Mouse (Mus musculus) limb, embryonic 13.5 days (tissue): ENCODE data around the gene Cdk19. TPM values are rescaled to one million over a fixed set of nuclear protein-coding genes. Genes with fewer than 3 reads are reported as not detected.

Source experiments
- ATAC-seq: fragments of 200-750 bp; cut with Nextera tagmentation; 2 replicates; pipeline ENCODE4 v1.8.0; 2017; ENCODE audit warnings: low read depth, moderate number of reproducible peaks, moderate TSS enrichment; ENCODE audit not compliant: low FRiP score
- H3K27ac ChIP-seq: fragments of 300-500 bp; sonication (generic); 2 replicates; pipeline ENCODE4 v1.5.1; 2015; ENCODE audit warnings: inconsistent platforms, mild to moderate bottlenecking, moderate library complexity
- H3K27me3 ChIP-seq: fragments of 300-500 bp; sonication (generic); 2 replicates; pipeline ENCODE4 v1.6.1; 2015; ENCODE audit warnings: mild to moderate bottlenecking, inconsistent platforms
- H3K36me3 ChIP-seq: fragments of 300-500 bp; sonication (generic); 2 replicates; pipeline ENCODE4 v1.6.1; 2015; ENCODE audit warnings: inconsistent platforms, mild to moderate bottlenecking, moderate library complexity
- H3K4me1 ChIP-seq: fragments of 300-500 bp; sonication (generic); 2 replicates; pipeline ENCODE4 v1.6.1; 2015; ENCODE audit warnings: inconsistent platforms
- H3K4me2 ChIP-seq: fragments of 300-500 bp; sonication (generic); replicated peaks from 2 replicates; pipeline ENCODE4 v1.6.1; 2015; ENCODE audit warnings: inconsistent platforms, mild to moderate bottlenecking, moderate library complexity
- H3K4me3 ChIP-seq: fragments of 300-500 bp; sonication (generic); 2 replicates; pipeline ENCODE4 v1.5.1; 2015; ENCODE audit warnings: moderate library complexity, mild to moderate bottlenecking, inconsistent platforms
- H3K9ac ChIP-seq: fragments of 300-500 bp; sonication (generic); 2 replicates; pipeline ENCODE4 v1.6.1; 2015; ENCODE audit warnings: mild to moderate bottlenecking, inconsistent platforms
- H3K9me3 ChIP-seq: fragments of 300-500 bp; sonication (generic); 2 replicates; pipeline ENCODE4 v1.6.1; 2016; ENCODE audit warnings: inconsistent platforms
- WGBS: fragments of 180-500 bp; shearing (Covaris S2); methylation state at CpG from one replicate; pipeline ENCODE4 v1.1.7; 2015; 5-methylcytosine and 5-hydroxymethylcytosine counted together
- polyA plus RNA-seq: library from polyadenylated mRNA; unstranded; fragments of >200 nt; fragmentation: Nextera tagmentation; extraction: Ambion mirVana; gene quantifications from 2 replicates; pipeline ENCODE4 v1.2.1, GENCODE M21; 2015

The Cdk19 gene
- polyA plus RNA-seq, 1 experiment from 2014 or later = 12.3 TPM

DNA sequence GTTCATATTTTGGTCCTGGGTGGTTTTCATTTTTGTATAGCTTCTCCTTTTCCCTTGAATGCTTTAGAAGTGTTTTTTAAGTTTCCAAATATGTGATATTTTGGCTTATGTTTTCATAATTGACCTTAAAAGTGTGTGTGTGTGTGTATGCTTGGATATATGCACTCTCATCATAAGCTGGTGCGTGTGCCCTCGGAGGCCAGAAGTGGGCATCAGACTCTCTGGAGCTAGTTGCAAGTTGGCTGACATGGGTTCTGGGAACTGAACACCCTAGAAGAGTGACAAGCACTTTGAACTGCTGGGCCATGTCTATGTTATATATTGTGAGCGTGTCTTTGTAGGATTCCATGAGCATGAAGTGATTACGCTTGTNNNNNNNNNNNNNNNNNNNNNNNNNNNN, 110.8 kb downstream of the Cdk19 start:
- no peak for ATAC-seq
- H3K4me2 ChIP-seq = no peak overlapping the region
- peaks cover 25% of the 10 kb centered on the region for H3K4me1 ChIP-seq
- H3K27me3 ChIP-seq = no peaks in the 10 kb centered on the region
- no peak overlapping the region for H3K9ac ChIP-seq
- 96% methylated on average over 4 of the region's 4 CpGs for WGBS
- no peak overlapping the region for H3K27ac ChIP-seq
- H3K36me3 ChIP-seq = 0 out of 2 replicates have a peak, but pooled peaks cover 5% of the 10 kb centered on the region
- no peaks in the 10 kb centered on the region for H3K9me3 ChIP-seq
- H3K4me3 ChIP-seq = no peak overlapping the region

- Histone ChIP-seq H3K4me2 (no peak overlapping the region), H3K36me3 (peaks cover 10% of the 10 kb centered on the region), H3K9me3 (no peaks in the 10 kb centered on the region), H3K27ac (no peak overlapping the region), H3K27me3 (no peaks in the 10 kb centered on the region), H3K9ac (no peak overlapping the region), H3K4me3 (no peak overlapping the region), H3K4me1 (peaks cover 4% of the 10 kb centered on the region)
- 94% methylated on average over 1 of the region's 1 CpGs for WGBS
- no peak for ATAC-seq
Measured at GRCm38 (mm10) chr10:40457116-40457515, 117.8 kb downstream of the Cdk19 start.

- WGBS = 94% methylated on average over 17 of the region's 17 CpGs
- Histone ChIP-seq H3K4me3 (no peak overlapping the region), H3K27ac (no peak overlapping the region), H3K36me3 (peaks cover 10% of the 10 kb centered on the region), H3K27me3 (no peaks in the 10 kb centered on the region), H3K4me1 (peaks cover 4% of the 10 kb centered on the region), H3K4me2 (no peak overlapping the region), H3K9me3 (no peaks in the 10 kb centered on the region), H3K9ac (no peak overlapping the region)
- ATAC-seq = no peak
Measured at GRCm38 (mm10) chr10:40459141-40459540, 119.8 kb downstream of the Cdk19 start.

DNA sequence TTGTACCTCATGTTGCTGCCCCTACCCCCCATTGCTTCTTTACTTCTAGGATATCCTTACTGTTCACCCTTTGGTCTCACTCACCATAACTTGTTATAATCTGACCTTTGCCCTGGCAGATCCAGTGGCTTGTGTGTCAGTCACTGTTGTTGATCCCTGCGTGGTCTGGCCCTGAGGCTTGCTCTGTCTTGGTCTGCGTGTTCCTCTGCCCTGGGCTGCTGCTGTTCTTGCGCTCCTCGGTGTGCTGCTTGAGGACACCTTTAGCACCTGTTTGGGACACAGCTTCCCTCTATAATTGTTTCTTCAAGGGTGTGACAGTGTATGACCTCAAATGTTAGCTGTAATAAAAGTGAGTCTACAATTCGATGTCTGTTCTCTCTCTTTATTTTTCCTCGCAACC, 122.0 kb downstream of the Cdk19 start:
- WGBS = 86% methylated on average over 6 of the region's 6 CpGs
- H3K36me3 ChIP-seq = peaks cover 5% of the 10 kb centered on the region
- no peaks in the 10 kb centered on the region for H3K9me3 ChIP-seq

GRCm38 (mm10) chr10:40462257-40462656, 122.9 kb downstream of the Cdk19 start:
- ATAC-seq = no peak
- Histone ChIP-seq H3K27ac (no peak overlapping the region), H3K4me3 (no peak overlapping the region), H3K9ac (no peak overlapping the region), H3K36me3 (peaks cover 5% of the 10 kb centered on the region), H3K4me2 (no peak overlapping the region), H3K27me3 (no peaks in the 10 kb centered on the region), H3K9me3 (no peaks in the 10 kb centered on the region), H3K4me1 (peaks cover 4% of the 10 kb centered on the region)
- 63% methylated on average over 3 of the region's 3 CpGs for WGBS

More for the DNA sequence above, 122.0 kb downstream of the Cdk19 start:
- Histone ChIP-seq H3K27me3 (no peaks in the 10 kb centered on the region), H3K9ac (no peak overlapping the region), H3K27ac (no peak overlapping the region), H3K4me3 (no peak overlapping the region), H3K4me1 (peaks cover 4% of the 10 kb centered on the region), H3K4me2 (no peak overlapping the region)
- ATAC-seq = no peak

- Histone ChIP-seq H3K27ac (no peak overlapping the region), H3K4me2 (no peak overlapping the region), H3K4me1 (no peaks in the 10 kb centered on the region), H3K9ac (no peak overlapping the region), H3K27me3 (no peaks in the 10 kb centered on the region), H3K9me3 (no peaks in the 10 kb centered on the region), H3K36me3 (peaks cover 12% of the 10 kb centered on the region), H3K4me3 (no peak overlapping the region)
- 76% methylated on average over 8 of the region's 8 CpGs for WGBS
- ATAC-seq = no peak
Measured at GRCm38 (mm10) chr10:40467174-40467911, 128.0 kb downstream of the Cdk19 start.

DNA sequence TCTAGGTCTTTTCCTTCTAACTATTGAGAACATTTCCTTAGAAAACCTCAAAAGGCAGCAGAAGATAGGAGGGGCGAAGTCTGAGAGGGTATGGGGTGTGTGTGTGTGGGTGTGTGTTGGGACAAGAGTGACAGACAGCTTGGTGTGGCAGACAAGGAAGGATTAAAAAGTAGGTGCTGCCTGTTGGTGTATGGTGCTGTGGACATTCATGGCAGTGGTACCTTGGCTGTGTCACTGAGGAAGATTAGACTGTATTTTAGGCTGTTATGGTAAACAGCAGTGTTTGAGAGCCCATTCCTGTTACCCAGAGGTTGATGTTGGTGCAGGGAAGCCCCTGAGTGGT, 128.5 kb downstream of the Cdk19 start:
- no peak for ATAC-seq
- H3K9ac ChIP-seq = no peak overlapping the region

GRCm38 (mm10) chr10:40469145-40469544, 129.8 kb downstream of the Cdk19 start:
- H3K4me1 ChIP-seq = no peaks in the 10 kb centered on the region
- 85% methylated on average over 2 of the region's 2 CpGs for WGBS
- H3K4me2 ChIP-seq = no peak overlapping the region
- H3K36me3 ChIP-seq = peaks cover 20% of the 10 kb centered on the region
- H3K9ac ChIP-seq = no peak overlapping the region
- no peak overlapping the region for H3K27ac ChIP-seq
- no peak overlapping the region for H3K4me3 ChIP-seq
- H3K9me3 ChIP-seq = no peaks in the 10 kb centered on the region
- no peak for ATAC-seq
- no peaks in the 10 kb centered on the region for H3K27me3 ChIP-seq

More for the DNA sequence above, 128.5 kb downstream of the Cdk19 start:
- Histone ChIP-seq H3K9me3 (no peaks in the 10 kb centered on the region), H3K27ac (no peak overlapping the region), H3K4me1 (no peaks in the 10 kb centered on the region), H3K4me3 (no peak overlapping the region), H3K36me3 (peaks cover 18% of the 10 kb centered on the region), H3K4me2 (no peak overlapping the region), H3K27me3 (no peaks in the 10 kb centered on the region)
- WGBS = 92% methylated on average over 1 of the region's 1 CpGs

- peaks cover 68% of the 10 kb centered on the region for H3K36me3 ChIP-seq
- no peak overlapping the region for H3K4me2 ChIP-seq
- 89% methylated on average over 5 of the region's 5 CpGs for WGBS
- H3K4me1 ChIP-seq = no peaks in the 10 kb centered on the region
- ATAC-seq = no peak
- H3K9me3 ChIP-seq = no peaks in the 10 kb centered on the region
- H3K4me3 ChIP-seq = no peak overlapping the region
- H3K27ac ChIP-seq = no peak overlapping the region
- H3K9ac ChIP-seq = no peak overlapping the region
- no peaks in the 10 kb centered on the region for H3K27me3 ChIP-seq
Measured at GRCm38 (mm10) chr10:40476535-40477285, 137.3 kb downstream of the Cdk19 start.

GRCm38 (mm10) chr10:40477426-40478075, 138.2 kb downstream of the Cdk19 start:
- WGBS = 95% methylated on average over 18 of the region's 18 CpGs
- Histone ChIP-seq H3K4me3 (no peak overlapping the region), H3K9ac (no peak overlapping the region), H3K27me3 (no peaks in the 10 kb centered on the region), H3K4me2 (no peak overlapping the region), H3K27ac (no peak overlapping the region), H3K4me1 (no peaks in the 10 kb centered on the region), H3K9me3 (no peaks in the 10 kb centered on the region), H3K36me3 (peaks cover 66% of the 10 kb centered on the region)
- no peak for ATAC-seq

GRCm38 (mm10) chr10:40478626-40479025, 139.3 kb downstream of the Cdk19 start:
- H3K27ac ChIP-seq = no peak overlapping the region
- H3K4me1 ChIP-seq = no peaks in the 10 kb centered on the region
- 95% methylated on average over 3 of the region's 3 CpGs for WGBS
- H3K36me3 ChIP-seq = peaks cover 67% of the 10 kb centered on the region
- no peak overlapping the region for H3K4me3 ChIP-seq
- ATAC-seq = no peak
- H3K9me3 ChIP-seq = no peaks in the 10 kb centered on the region
- H3K4me2 ChIP-seq = no peak overlapping the region
- H3K9ac ChIP-seq = no peak overlapping the region
- H3K27me3 ChIP-seq = no peaks in the 10 kb centered on the region

DNA sequence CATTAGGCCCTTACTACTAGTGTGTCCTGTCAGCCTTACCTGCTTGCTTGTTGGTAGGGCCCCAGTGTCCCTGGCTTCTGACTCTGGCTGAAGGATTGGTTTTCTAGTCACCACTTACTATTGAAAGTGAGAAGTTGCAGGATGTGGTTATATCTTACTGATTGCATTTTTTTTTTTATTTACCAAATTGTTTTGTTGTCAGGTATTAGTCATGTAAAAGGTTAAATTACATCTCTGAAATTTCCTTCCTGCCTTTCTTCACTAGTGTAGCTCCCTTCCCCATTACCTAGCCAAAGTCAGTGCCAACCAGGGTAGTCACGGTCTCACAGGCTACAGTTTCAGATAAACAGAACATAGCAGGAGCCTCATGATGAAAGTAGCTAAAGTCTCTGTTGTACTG, 139.9 kb downstream of the Cdk19 start:
- no peaks in the 10 kb centered on the region for H3K9me3 ChIP-seq
- ATAC-seq = no peak
- no peaks in the 10 kb centered on the region for H3K27me3 ChIP-seq
- no peak overlapping the region for H3K4me3 ChIP-seq
- 80% methylated on average over 1 of the region's 1 CpGs for WGBS
- H3K4me2 ChIP-seq = no peak overlapping the region
- H3K36me3 ChIP-seq = peaks cover 68% of the 10 kb centered on the region
- no peak overlapping the region for H3K27ac ChIP-seq
- H3K4me1 ChIP-seq = no peaks in the 10 kb centered on the region
- H3K9ac ChIP-seq = no peak overlapping the region
